Mouse (Mus musculus): Measurements from ENCODE around the gene Cbx4.

Cbx4 gene

GRCm38 (mm10) chr11:119085279-119086062, 550 bp downstream of the Cbx4 start:
- DNase-seq (ENCODE audit: low read depth, low spot score), result peak; percentile 90

GRCm38 (mm10) chr11:119084446-119085278, 1.4 kb downstream of the Cbx4 start:
- peak; percentile 51 for DNase-seq (ENCODE audit: low read depth, low spot score)

- peak; percentile 76 for DNase-seq (ENCODE audit: low read depth, low spot score)
Measured at GRCm38 (mm10) chr11:119083724-119084445, 2.1 kb downstream of the Cbx4 start.

- DNase-seq (ENCODE audit: low read depth, low spot score), result no peak
Measured at GRCm38 (mm10) chr11:119082638-119083599, 3.1 kb downstream of the Cbx4 start.

GRCm38 (mm10) chr11:119081839-119082637, 4.0 kb downstream of the Cbx4 start:
- no peak for DNase-seq (ENCODE audit: low read depth, low spot score)

- no peak for DNase-seq (ENCODE audit: low read depth, low spot score)
Measured at GRCm38 (mm10) chr11:119081148-119081838, 4.7 kb downstream of the Cbx4 start.

- DNase-seq (ENCODE audit: low read depth, low spot score), result no peak
Measured at GRCm38 (mm10) chr11:119080461-119081147, 5.4 kb downstream of the Cbx4 start.

- DNase-seq (ENCODE audit: low read depth, low spot score), result no peak
Measured at GRCm38 (mm10) chr11:119079445-119079837, 6.6 kb downstream of the Cbx4 start.

GRCm38 (mm10) chr11:119078691-119079444, 7.2 kb downstream of the Cbx4 start:
- peak; percentile 66 for DNase-seq (ENCODE audit: low read depth, low spot score)

- no peak for DNase-seq (ENCODE audit: low read depth, low spot score)
Measured at GRCm38 (mm10) chr11:119077755-119078154, 8.3 kb downstream of the Cbx4 start.

- no peak for DNase-seq (ENCODE audit: low read depth, low spot score)
Measured at GRCm38 (mm10) chr11:119075805-119076204, 10.2 kb downstream of the Cbx4 start.

GRCm38 (mm10) chr11:119073876-119074433, 12.1 kb downstream of the Cbx4 start:
- DNase-seq (ENCODE audit: low read depth, low spot score), result no peak

- no peak for DNase-seq (ENCODE audit: low read depth, low spot score)
Measured at GRCm38 (mm10) chr11:119072986-119073385, 13.0 kb downstream of the Cbx4 start.

- DNase-seq (ENCODE audit: low read depth, low spot score), result no peak
Measured at GRCm38 (mm10) chr11:119072239-119072638, 13.8 kb downstream of the Cbx4 start.

- no peak for DNase-seq (ENCODE audit: low read depth, low spot score)
Measured at GRCm38 (mm10) chr11:119066841-119067240, 19.2 kb downstream of the Cbx4 start.

- no peak for DNase-seq (ENCODE audit: low read depth, low spot score)
Measured at GRCm38 (mm10) chr11:119059256-119059655, 26.8 kb downstream of the Cbx4 start.

- DNase-seq (ENCODE audit: low read depth, low spot score), result no peak
Measured at GRCm38 (mm10) chr11:119058041-119058995, 27.7 kb downstream of the Cbx4 start.
